Mouse (Mus musculus) stomach, embryonic 16.5 days (tissue): ENCODE data around the gene Cmtr1. TPM values are rescaled to one million over a fixed set of nuclear protein-coding genes. Genes with fewer than 3 reads are reported as not detected.

Experiments
- ATAC-seq: fragments of 200-750 bp; cut with Nextera tagmentation; 2 replicates; pipeline ENCODE4 v1.8.0; 2017; ENCODE audit warnings: moderate number of reproducible peaks, moderate TSS enrichment; ENCODE audit not compliant: insufficient read depth, low FRiP score
- H3K27ac ChIP-seq: fragments of 300-500 bp; sonication (generic); 2 replicates; pipeline ENCODE4 v1.5.1; 2014; ENCODE audit warnings: low read length
- H3K27me3 ChIP-seq: fragments of 300-500 bp; sonication (generic); 2 replicates; pipeline ENCODE4 v1.6.1; 2014; ENCODE audit warnings: low read length, control low read depth, mixed read lengths; ENCODE audit not compliant: control insufficient read depth, insufficient read depth
- H3K36me3 ChIP-seq: fragments of 300-500 bp; sonication (generic); 2 replicates; pipeline ENCODE4 v1.6.1; 2014; ENCODE audit warnings: low read length; ENCODE audit not compliant: control insufficient read depth, insufficient read depth
- H3K4me1 ChIP-seq: fragments of 300-500 bp; sonication (generic); 2 replicates; pipeline ENCODE4 v1.6.1; 2014; ENCODE audit warnings: low read length, control low read depth, mixed read lengths; ENCODE audit not compliant: control insufficient read depth, insufficient read depth
- H3K4me2 ChIP-seq: fragments of 300-500 bp; sonication (generic); 2 replicates; pipeline ENCODE4 v1.6.1; 2014; ENCODE audit warnings: low read depth, low read length, mixed read lengths
- H3K4me3 ChIP-seq: fragments of 300-500 bp; sonication (generic); replicated peaks from 2 replicates; pipeline ENCODE4 v1.5.1; 2014; ENCODE audit warnings: mild to moderate bottlenecking, low read length
- H3K9ac ChIP-seq: fragments of 300-500 bp; sonication (generic); 2 replicates; pipeline ENCODE4 v1.6.1; 2014; ENCODE audit warnings: low read length
- H3K9me3 ChIP-seq: fragments of 300-500 bp; sonication (generic); replicated peaks from 2 replicates; pipeline ENCODE4 v1.6.1; 2016; ENCODE audit warnings: low read length, control low read depth; ENCODE audit not compliant: control insufficient read depth
- WGBS: fragments of 180-500 bp; shearing (Covaris S2); extraction: QIAGEN DNeasy Blood & Tissue Kit; methylation state at CpG from one replicate; pipeline ENCODE4 v1.1.7; 2014; 5-methylcytosine and 5-hydroxymethylcytosine counted together
- polyA plus RNA-seq: library from polyadenylated mRNA; unstranded; fragments of >200 nt; fragmentation: Nextera tagmentation; extraction: Ambion mirVana; gene quantifications from 2 replicates; pipeline ENCODE4 v1.2.1, GENCODE M21; 2015

Cmtr1 gene
- polyA plus RNA-seq, 1 experiment from 2014 or later: 102 TPM

DNA sequence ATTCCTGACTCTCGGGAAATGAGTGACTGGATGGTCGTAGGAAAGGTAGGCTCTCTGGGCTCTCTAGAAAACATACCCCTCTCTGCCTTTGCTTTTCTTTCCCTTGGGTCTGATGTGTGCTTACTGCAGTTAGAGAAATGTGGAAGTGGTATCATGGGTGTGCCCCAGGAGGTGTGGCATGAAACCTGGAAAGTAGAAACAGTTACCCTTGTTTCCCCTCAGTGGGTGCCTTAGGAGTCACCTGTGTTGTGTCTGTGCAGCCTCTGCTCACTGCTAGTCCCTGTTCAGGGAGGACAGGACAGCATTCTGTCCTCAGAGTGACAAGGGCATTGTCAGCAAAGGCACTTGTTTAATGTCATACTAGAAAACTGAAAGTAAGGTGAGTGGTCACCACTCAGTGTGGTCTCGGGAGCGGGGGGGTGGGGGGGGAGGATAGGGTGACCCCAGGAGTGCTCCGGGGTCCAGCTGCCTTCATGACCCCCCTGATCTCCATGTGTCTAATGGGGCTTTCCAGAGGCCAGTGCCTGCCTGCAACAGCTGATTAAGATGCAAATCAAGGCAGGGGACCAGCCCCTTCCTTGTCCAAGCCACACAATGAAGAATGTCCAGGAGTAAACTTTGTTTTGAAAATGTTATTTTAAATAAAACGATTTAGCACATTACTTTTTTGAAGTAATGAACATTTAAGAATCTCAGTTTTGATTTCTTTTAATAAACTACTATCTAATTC is 18.8 kb downstream of the Cmtr1 start:
- Histone ChIP-seq H3K9ac (no peak overlapping the region), H3K4me3 (no peak overlapping the region), H3K27me3 (no peaks in the 10 kb centered on the region), H3K4me2 (no peak overlapping the region), H3K4me1 (peaks cover 20% of the 10 kb centered on the region), H3K36me3 (peaks cover 23% of the 10 kb centered on the region; the same call in 1 of the 2 replicates), H3K9me3 (no peaks in the 10 kb centered on the region), H3K27ac (no peak overlapping the region)
- WGBS: 86% methylated on average over 6 of the region's 6 CpGs
- no peak for ATAC-seq

DNA sequence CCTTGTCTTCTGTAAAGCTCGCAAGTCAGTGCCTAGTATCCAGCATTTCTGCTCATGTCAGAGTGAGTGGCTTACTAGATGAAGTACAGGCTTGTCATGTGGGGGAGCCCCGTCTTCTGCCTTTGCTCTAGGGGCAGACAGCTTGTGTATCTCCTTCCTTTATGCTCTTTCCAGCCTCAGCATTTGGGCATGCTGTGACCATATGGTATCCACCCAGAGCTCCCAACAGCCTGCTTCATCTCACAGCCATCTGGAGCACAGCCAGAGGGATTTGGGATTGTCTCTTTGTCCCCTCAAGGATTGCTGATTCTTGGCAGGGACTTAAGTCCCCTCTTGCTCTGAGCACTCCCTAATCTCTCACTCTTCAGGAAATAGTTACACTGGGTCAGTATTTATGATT is 19.8 kb downstream of the Cmtr1 start:
- peak; percentile 73 for ATAC-seq
- H3K9me3 ChIP-seq: no peaks in the 10 kb centered on the region
- H3K4me2 ChIP-seq: no peak overlapping the region
- H3K27me3 ChIP-seq: no peaks in the 10 kb centered on the region
- WGBS: 56% methylated on average over 2 of the region's 2 CpGs
- H3K4me3 ChIP-seq: no peak overlapping the region
- H3K4me1 ChIP-seq: peaks cover 20% of the 10 kb centered on the region
- H3K9ac ChIP-seq: no peak overlapping the region
- peak overlapping the region; percentile 63; the same call in 1 of the 2 replicates for H3K27ac ChIP-seq
- H3K36me3 ChIP-seq: peaks cover 20% of the 10 kb centered on the region; the same call in 1 of the 2 replicates

DNA sequence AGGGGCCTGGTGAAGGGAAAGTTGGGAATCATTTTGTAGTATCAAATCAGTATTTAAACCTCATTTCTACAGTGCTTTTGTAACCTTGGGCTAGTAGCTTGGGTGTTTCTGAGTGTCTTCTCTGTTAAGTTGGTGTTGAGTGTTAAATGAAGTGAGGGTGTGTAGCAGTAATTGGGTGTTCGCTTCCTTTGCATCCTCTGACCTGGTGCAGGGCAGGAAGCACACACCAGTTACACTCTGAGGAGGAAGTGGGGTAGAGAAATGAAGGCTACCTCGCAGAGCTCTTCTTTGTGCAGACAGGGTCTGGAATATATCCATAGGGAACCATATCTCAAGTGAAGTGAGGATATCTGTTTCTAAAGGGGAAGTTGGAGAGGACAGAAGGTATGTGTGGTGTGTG is 20.5 kb downstream of the Cmtr1 start:
- Histone ChIP-seq H3K4me3 (no peak overlapping the region), H3K4me2 (no peak overlapping the region), H3K36me3 (peaks cover 13% of the 10 kb centered on the region; the same call in 1 of the 2 replicates), H3K9me3 (no peaks in the 10 kb centered on the region), H3K9ac (no peak overlapping the region), H3K4me1 (peaks cover 20% of the 10 kb centered on the region), H3K27me3 (no peaks in the 10 kb centered on the region), H3K27ac (peak overlapping the region; percentile 63; the same call in 1 of the 2 replicates)
- 82% methylated on average over 2 of the region's 2 CpGs for WGBS
- ATAC-seq: no peak

DNA sequence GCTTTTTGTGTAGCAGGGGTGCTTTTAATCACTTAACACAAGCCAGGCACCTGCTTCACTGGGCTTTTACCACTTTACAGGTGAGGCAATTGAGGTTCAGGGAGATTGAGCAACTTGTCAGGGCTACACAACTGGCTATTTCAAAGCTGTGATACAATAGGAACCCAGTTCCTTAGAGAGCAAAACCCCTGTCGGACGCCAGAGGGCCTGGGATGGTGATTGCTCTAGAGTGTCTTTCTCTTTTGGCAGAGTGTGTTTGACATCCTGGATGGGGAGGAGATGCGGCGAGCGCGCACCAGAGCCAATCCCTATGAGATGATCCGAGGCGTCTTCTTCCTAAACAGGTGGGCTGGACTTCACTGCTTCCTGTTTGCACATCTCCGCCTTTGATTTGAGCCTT is 21.3 kb downstream of the Cmtr1 start:
- no peak overlapping the region for H3K4me2 ChIP-seq
- no peak overlapping the region for H3K27ac ChIP-seq
- H3K27me3 ChIP-seq: no peaks in the 10 kb centered on the region
- peaks cover 20% of the 10 kb centered on the region for H3K4me1 ChIP-seq
- WGBS: 91% methylated on average over 9 of the region's 9 CpGs
- H3K36me3 ChIP-seq: peaks cover 11% of the 10 kb centered on the region; the same call in 1 of the 2 replicates
- no peak for ATAC-seq
- no peak overlapping the region for H3K4me3 ChIP-seq
- no peak overlapping the region for H3K9ac ChIP-seq
- no peaks in the 10 kb centered on the region for H3K9me3 ChIP-seq

DNA sequence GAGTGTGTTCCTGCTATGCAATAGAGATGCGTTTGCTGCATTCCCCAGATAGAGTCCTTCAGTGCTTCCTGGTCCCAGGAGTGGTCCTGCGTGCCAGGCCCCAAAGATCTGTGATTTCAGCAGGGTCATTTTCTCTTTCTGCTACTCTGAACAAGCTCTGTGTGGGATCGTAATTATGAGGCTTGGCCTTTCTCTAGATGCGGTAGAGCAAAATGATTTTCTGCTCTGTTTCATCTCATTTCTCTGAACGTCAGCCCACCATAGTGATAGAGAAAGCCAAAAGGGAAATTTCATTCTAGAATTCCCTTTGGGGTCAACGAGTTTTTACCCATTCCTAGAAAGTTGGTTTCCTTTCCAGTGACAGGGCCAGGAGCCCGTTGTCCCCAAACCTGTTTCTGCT is 21.9 kb downstream of the Cmtr1 start:
- Histone ChIP-seq H3K4me3 (no peak overlapping the region), H3K9ac (no peak overlapping the region), H3K27ac (no peak overlapping the region), H3K36me3 (peaks cover 11% of the 10 kb centered on the region; the same call in 1 of the 2 replicates), H3K27me3 (no peaks in the 10 kb centered on the region), H3K9me3 (no peaks in the 10 kb centered on the region), H3K4me1 (peaks cover 20% of the 10 kb centered on the region), H3K4me2 (no peak overlapping the region)
- WGBS: 86% methylated on average over 7 of the region's 7 CpGs
- no peak for ATAC-seq

DNA sequence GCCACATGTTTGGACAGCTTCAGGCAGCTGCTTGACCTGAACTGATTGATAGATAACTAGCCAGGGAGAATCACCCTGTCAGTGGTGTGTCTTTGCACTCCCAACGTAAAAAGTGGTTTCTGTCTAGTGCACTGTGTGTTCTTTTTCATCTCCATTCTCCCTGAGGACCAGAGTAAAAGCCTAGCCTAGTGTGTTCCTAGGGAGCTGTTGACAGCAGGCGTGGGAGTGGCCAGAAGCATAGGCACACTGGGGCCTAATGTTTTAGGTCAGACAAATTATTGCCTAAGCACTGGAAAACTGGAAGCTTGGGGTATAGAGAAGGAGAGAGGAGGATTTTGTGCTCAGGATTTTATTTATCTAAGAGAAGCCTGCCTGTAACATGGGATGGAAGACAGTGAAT is 22.7 kb downstream of the Cmtr1 start:
- peaks cover 4% of the 10 kb centered on the region; the same call in 1 of the 2 replicates for H3K36me3 ChIP-seq
- H3K9ac ChIP-seq: no peak overlapping the region
- H3K4me1 ChIP-seq: peaks cover 20% of the 10 kb centered on the region
- no peaks in the 10 kb centered on the region for H3K9me3 ChIP-seq
- no peak overlapping the region for H3K4me2 ChIP-seq
- ATAC-seq: no peak
- WGBS: 62% methylated on average over 2 of the region's 2 CpGs
- peak overlapping the region; percentile 37; the same call in 1 of the 2 replicates for H3K27ac ChIP-seq
- H3K4me3 ChIP-seq: no peak overlapping the region
- H3K27me3 ChIP-seq: no peaks in the 10 kb centered on the region

DNA sequence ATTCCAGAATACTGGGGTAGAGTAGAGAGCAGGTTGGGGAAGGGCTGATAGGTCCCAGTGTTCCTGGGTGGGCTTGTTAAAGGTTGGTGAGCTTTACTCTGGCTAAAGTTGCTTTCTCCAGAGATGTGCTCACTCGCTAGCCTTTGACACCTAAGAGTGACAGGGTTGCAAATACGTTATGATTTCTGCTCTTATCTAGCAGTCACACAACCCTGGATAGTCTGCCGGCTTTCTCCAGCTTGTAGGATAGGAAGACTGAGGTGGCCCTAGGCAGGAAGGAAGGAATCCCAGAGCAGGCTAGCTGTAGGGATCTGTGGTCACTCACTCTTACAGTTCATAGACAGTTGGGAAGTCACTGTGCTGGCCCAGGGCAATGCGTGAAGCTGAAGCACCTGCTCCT is 23.9 kb downstream of the Cmtr1 start:
- Histone ChIP-seq H3K4me3 (no peak overlapping the region), H3K9me3 (no peaks in the 10 kb centered on the region), H3K27ac (no peak overlapping the region), H3K4me1 (peaks cover 16% of the 10 kb centered on the region), H3K27me3 (no peaks in the 10 kb centered on the region), H3K36me3 (peaks cover 8% of the 10 kb centered on the region; the same call in 1 of the 2 replicates), H3K4me2 (no peak overlapping the region), H3K9ac (no peak overlapping the region)
- 84% methylated on average over 4 of the region's 4 CpGs for WGBS
- ATAC-seq: no peak

DNA sequence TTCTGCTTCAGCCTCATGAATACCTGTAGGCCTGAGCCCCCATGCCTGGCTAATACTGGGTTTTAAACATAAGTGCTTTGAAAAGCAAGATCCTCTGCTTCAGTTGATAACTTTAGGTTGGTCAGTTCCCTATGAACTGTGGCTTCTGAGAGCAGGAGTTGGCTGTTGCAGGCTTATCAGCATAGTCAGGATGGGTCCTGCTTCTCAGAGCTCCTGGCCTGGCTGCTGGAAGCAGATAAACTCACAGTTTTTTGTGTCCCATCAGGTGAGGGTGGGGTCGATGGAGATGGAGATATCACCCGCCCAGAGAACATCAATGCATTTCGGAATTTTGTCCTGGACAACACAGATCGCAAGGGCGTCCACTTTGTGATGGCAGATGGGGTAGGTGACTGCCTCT is 26.4 kb downstream of the Cmtr1 start:
- Histone ChIP-seq H3K4me1 (no peaks in the 10 kb centered on the region), H3K36me3 (peaks cover 11% of the 10 kb centered on the region; the same call in 1 of the 2 replicates), H3K27me3 (no peaks in the 10 kb centered on the region), H3K9me3 (no peaks in the 10 kb centered on the region), H3K4me2 (no peak overlapping the region), H3K4me3 (no peak overlapping the region), H3K9ac (no peak overlapping the region), H3K27ac (no peak overlapping the region)
- WGBS: 93% methylated on average over 5 of the region's 5 CpGs
- no peak for ATAC-seq

DNA sequence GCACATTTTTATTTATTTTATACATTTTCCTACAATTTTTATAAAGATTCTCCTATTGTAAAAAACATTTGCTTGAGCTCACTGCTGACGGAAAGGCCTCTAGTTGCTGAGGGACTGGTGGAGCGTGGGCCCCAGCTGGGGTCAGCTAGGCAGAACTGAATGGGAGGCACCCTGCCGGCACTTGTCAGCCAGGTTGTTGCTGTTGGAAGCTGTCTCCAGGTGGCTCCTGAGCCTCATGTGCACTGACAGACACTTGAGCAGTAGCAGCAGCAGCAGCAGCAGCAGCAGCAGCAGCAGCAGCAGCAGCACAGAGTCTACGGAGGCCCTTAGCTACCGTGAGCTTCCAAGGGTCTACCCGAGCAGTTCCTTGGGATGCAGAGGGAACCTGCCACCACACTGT is 27.0 kb downstream of the Cmtr1 start:
- Histone ChIP-seq H3K36me3 (peaks cover 9% of the 10 kb centered on the region; the same call in 1 of the 2 replicates), H3K27me3 (no peaks in the 10 kb centered on the region), H3K9ac (no peak overlapping the region), H3K27ac (no peak overlapping the region), H3K4me1 (no peaks in the 10 kb centered on the region), H3K4me3 (no peak overlapping the region), H3K4me2 (no peak overlapping the region), H3K9me3 (no peaks in the 10 kb centered on the region)
- 90% methylated on average over 6 of the region's 6 CpGs for whole genome bisulfite sequencing
- ATAC-seq: no peak
